Mouse (Mus musculus): ENCODE measurements around the gene B3gnt6. TPM values are rescaled to one million over a fixed set of nuclear protein-coding genes. Genes with fewer than 3 reads are reported as not detected.

The B3gnt6 gene
- total RNA-seq, 1 experiment = 0.09 TPM

- Histone ChIP-seq H3K9me3 (ENCODE audit: control insufficient read depth, insufficient read depth, low read depth, low read length) (no peaks in the 10 kb centered on the region), H3K27ac (ENCODE audit: insufficient read depth, low read depth, low read length, poor library complexity, severe bottlenecking) (no peak overlapping the region), H3K36me3 (ENCODE audit: control insufficient read depth, insufficient read depth, low read length, poor library complexity, severe bottlenecking) (peaks cover 2% of the 10 kb centered on the region; the same call in 1 of the 2 replicates), H3K9ac (ENCODE audit: insufficient read depth, low read depth, low read length, poor library complexity, severe bottlenecking) (no peak overlapping the region), H3K4me3 (ENCODE audit: insufficient read depth in 1 of 2, low read depth in 1 of 2, low read length in 2 of 2, poor library complexity in 1 of 2, severe bottlenecking in 1 of 2) (no peak overlapping the region), H3K4me1 (ENCODE audit: control insufficient read depth in 2 of 2, insufficient read depth in 2 of 2, low read length in 2 of 2, poor library complexity in 1 of 2) (peaks cover 8 to 55% of the 10 kb centered on the region in 2 experiments)
- TF ChIP-seq HCFC1 (IDR thresholded peaks at IDR 0.05; ENCODE audit: borderline replicate concordance, insufficient read depth, low read length) = no peak
- TF ChIP-seq CHD2 (IDR thresholded peaks at IDR 0.05; ENCODE audit: low read depth, low read length) = no peak
- no peak for TF ChIP-seq ZNF384 (IDR thresholded peaks at IDR 0.05; ENCODE audit: low read depth, low read length)
- TF ChIP-seq MAFK (IDR thresholded peaks at IDR 0.05; ENCODE audit: insufficient read depth, low read depth, low read length) = no peak
- no peak for TF ChIP-seq ZC3H11A (IDR thresholded peaks at IDR 0.05; ENCODE audit: borderline replicate concordance, low read depth, low read length)
- no peak for DNase-seq (ENCODE audit: low read depth, low spot score)
- in situ Hi-C loops (cut with MboI; ENCODE audit: low sequenced_read_pairs in 2 of 2, unreplicated experiment in 2 of 2) = no loop called here
Observed at GRCm38 (mm10) chr7:98156280-98156665, 43.0 kb downstream of the B3gnt6 start.

- DNase-seq (ENCODE audit: low read depth, low spot score) = no peak
- no peaks in the 10 kb centered on the region for H3K9me3 ChIP-seq (ENCODE audit: control insufficient read depth, insufficient read depth, low read depth, low read length)
- H3K4me1 ChIP-seq (ENCODE audit: control insufficient read depth in 2 of 2, insufficient read depth in 2 of 2, low read length in 2 of 2, poor library complexity in 1 of 2) = peaks cover 8 to 54% of the 10 kb centered on the region in 2 experiments
- no peak overlapping the region for H3K27ac ChIP-seq (ENCODE audit: insufficient read depth, low read depth, low read length, poor library complexity, severe bottlenecking)
- no peak for TF ChIP-seq CHD2 (IDR thresholded peaks at IDR 0.05; ENCODE audit: low read depth, low read length)
- H3K4me3 ChIP-seq (ENCODE audit: insufficient read depth in 1 of 2, low read depth in 1 of 2, low read length in 2 of 2, poor library complexity in 1 of 2, severe bottlenecking in 1 of 2) = no peak overlapping the region
- H3K36me3 ChIP-seq (ENCODE audit: control insufficient read depth, insufficient read depth, low read length, poor library complexity, severe bottlenecking) = peaks cover 2% of the 10 kb centered on the region; the same call in 1 of the 2 replicates
- in situ Hi-C loops (cut with MboI; ENCODE audit: low sequenced_read_pairs in 2 of 2, unreplicated experiment in 2 of 2) = no loop called here
- H3K9ac ChIP-seq (ENCODE audit: insufficient read depth, low read depth, low read length, poor library complexity, severe bottlenecking) = no peak overlapping the region; the same call in 1 of the 2 replicates
Observed at GRCm38 (mm10) chr7:98155546-98156279, 43.6 kb downstream of the B3gnt6 start.

GRCm38 (mm10) chr7:98153892-98154291 is 45.4 kb downstream of the B3gnt6 start:
- no peak for TF ChIP-seq MAFK (IDR thresholded peaks at IDR 0.05; ENCODE audit: insufficient read depth, low read depth, low read length)
- TF ChIP-seq CHD2 (IDR thresholded peaks at IDR 0.05; ENCODE audit: low read depth, low read length) = no peak
- TF ChIP-seq ZNF384 (IDR thresholded peaks at IDR 0.05; ENCODE audit: low read depth, low read length) = no peak
- TF ChIP-seq ZC3H11A (IDR thresholded peaks at IDR 0.05; ENCODE audit: borderline replicate concordance, low read depth, low read length) = no peak
- no peak for TF ChIP-seq HCFC1 (IDR thresholded peaks at IDR 0.05; ENCODE audit: borderline replicate concordance, insufficient read depth, low read length)
- Histone ChIP-seq H3K9me3 (ENCODE audit: control insufficient read depth, insufficient read depth, low read depth, low read length) (no peaks in the 10 kb centered on the region), H3K27ac (ENCODE audit: insufficient read depth, low read depth, low read length, poor library complexity, severe bottlenecking) (no peak overlapping the region), H3K9ac (ENCODE audit: insufficient read depth, low read depth, low read length, poor library complexity, severe bottlenecking) (no peak overlapping the region), H3K36me3 (ENCODE audit: control insufficient read depth, insufficient read depth, low read length, poor library complexity, severe bottlenecking) (0 out of 2 replicates have a peak, but pooled peaks cover 2% of the 10 kb centered on the region), H3K4me1 (ENCODE audit: control insufficient read depth in 2 of 2, insufficient read depth in 2 of 2, low read length in 2 of 2, poor library complexity in 1 of 2) (peaks cover 8 to 41% of the 10 kb centered on the region in 2 experiments), H3K4me3 (ENCODE audit: insufficient read depth in 1 of 2, low read depth in 1 of 2, low read length in 2 of 2, poor library complexity in 1 of 2, severe bottlenecking in 1 of 2) (no peak overlapping the region)
- DNase-seq (ENCODE audit: low read depth, low spot score) = no peak
- in situ Hi-C loops (cut with MboI; ENCODE audit: low sequenced_read_pairs in 2 of 2, unreplicated experiment in 2 of 2) = no loop called here

- TF ChIP-seq ZC3H11A (IDR thresholded peaks at IDR 0.05; ENCODE audit: borderline replicate concordance, low read depth, low read length) (no peak), HCFC1 (IDR thresholded peaks at IDR 0.05; ENCODE audit: borderline replicate concordance, insufficient read depth, low read length) (no peak), MAFK (IDR thresholded peaks at IDR 0.05; ENCODE audit: insufficient read depth, low read depth, low read length) (no peak), CHD2 (IDR thresholded peaks at IDR 0.05; ENCODE audit: low read depth, low read length) (no peak), ZNF384 (IDR thresholded peaks at IDR 0.05; ENCODE audit: low read depth, low read length) (no peak)
- Histone ChIP-seq H3K9me3 (ENCODE audit: control insufficient read depth, insufficient read depth, low read depth, low read length) (no peaks in the 10 kb centered on the region), H3K36me3 (ENCODE audit: control insufficient read depth, insufficient read depth, low read length, poor library complexity, severe bottlenecking) (0 out of 2 replicates have a peak, but pooled peaks cover 2% of the 10 kb centered on the region), H3K9ac (ENCODE audit: insufficient read depth, low read depth, low read length, poor library complexity, severe bottlenecking) (no peak overlapping the region), H3K27ac (ENCODE audit: insufficient read depth, low read depth, low read length, poor library complexity, severe bottlenecking) (no peak overlapping the region), H3K4me1 (ENCODE audit: control insufficient read depth in 2 of 2, insufficient read depth in 2 of 2, low read length in 2 of 2, poor library complexity in 1 of 2) (peaks cover 8 to 36% of the 10 kb centered on the region in 2 experiments), H3K4me3 (ENCODE audit: insufficient read depth in 1 of 2, low read depth in 1 of 2, low read length in 2 of 2, poor library complexity in 1 of 2, severe bottlenecking in 1 of 2) (no peak overlapping the region)
- in situ Hi-C loops (cut with MboI; ENCODE audit: low sequenced_read_pairs in 2 of 2, unreplicated experiment in 2 of 2) = no loop called here
- no peak for DNase-seq (ENCODE audit: low read depth, low spot score)
Observed at GRCm38 (mm10) chr7:98153345-98153744, 45.9 kb downstream of the B3gnt6 start.
